Mouse (Mus musculus): ENCODE results near the gene Sox6.

DNA sequence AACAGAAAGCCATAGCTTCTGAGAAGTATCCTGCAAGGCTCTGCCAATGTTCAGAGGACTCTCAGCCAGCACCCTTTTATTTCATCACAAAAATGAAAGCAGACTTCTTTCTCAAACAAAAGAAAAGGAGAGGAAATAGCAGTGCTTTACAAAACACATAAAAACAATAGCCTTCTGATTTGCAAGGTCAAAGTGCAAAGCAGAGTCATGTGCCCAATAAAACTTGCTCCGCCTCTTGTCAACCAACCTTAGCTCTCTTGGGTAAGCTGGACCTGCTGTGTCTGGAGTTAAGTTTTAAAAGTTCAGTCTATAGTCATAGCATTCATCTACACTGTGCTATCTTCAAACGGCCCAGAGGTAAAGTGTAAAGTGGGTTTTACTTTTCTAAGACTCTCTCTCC is 170.1 kb downstream of the Sox6 start:
- no peak for TF ChIP-seq CTCF (IDR thresholded peaks at IDR 0.05; ENCODE audit: insufficient read depth, low read length)
- TF ChIP-seq POLR2A (IDR thresholded peaks at IDR 0.05; ENCODE audit: borderline replicate concordance, extremely low read depth, low read depth, low read length) = no peak

Data from lung, adult 2 months (tissue).